Mouse (Mus musculus): ENCODE data around the gene Tmem198b.
"Not testable (repeated sequence)": the region's sequence is repeated elsewhere in the genome, so short reads cannot be mapped to it uniquely, and the experiment has no call there.

Tmem198b gene

DNA sequence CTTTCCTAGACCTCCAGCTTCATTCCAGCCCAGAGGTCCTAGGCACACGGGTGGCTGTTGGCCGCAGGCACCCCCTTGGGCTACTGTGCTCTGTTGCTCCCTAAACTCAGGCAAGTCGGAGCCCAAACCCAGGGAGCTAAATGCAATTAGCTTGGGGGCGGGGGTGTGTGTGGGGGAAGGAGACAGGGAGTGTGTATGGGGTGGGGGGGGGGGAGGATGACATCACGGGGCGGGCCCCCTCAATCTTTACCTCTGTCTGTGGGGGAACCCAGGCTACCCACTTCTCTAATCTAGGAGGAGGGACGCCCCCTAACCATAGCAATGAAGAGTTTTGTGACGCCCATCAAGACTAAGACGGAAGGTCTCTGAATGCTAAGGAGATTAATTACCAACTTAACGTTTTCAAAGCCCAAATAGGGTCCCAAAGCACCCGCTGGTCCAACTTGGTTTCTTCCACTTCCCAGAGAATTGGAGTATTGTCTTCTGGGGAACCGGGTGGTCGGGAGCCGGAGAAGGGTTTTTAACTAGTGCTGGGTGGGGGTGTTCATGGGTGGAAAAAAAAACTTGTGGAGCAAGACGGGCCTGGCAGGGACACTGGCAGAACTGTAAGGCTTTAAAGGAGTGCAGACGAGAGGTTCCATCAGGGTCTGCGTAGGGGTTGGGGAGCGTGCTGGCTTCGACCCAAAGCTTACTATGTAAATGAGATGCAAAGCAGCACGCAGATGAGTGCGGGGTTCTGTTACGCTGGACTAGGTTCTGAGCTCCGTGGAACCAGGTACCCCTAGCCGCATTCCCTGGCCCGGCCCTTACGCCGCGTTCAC is at the start of gene Tmem198b:
TSS of gene Tmem198b (minus strand) at position 100 of the 821 bp plus-strand sequence.
- DNase-seq (ENCODE audit: low read depth, low spot score) = peak; percentile 74

DNA sequence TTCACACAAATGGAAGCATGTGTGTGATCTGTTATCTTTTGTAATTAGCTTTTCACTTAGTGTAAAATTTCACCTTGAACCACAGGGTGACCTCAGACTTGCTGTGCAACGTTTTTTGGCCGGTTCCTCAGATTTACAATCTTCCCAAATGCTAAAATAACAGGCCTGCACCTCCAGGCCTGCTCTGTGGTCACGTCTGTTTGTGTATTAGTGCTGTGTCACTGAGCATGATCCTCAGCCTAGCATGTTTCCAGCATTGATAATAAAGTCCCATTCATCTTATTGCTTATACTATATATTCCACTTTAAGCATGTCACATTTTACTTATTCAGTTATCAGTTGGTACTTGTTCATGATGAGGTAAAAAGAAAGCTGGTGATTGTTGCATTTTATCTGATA is 46.2 kb upstream of the Tmem198b start:
- DNase-seq (ENCODE audit: low read depth, low spot score) = no peak

DNA sequence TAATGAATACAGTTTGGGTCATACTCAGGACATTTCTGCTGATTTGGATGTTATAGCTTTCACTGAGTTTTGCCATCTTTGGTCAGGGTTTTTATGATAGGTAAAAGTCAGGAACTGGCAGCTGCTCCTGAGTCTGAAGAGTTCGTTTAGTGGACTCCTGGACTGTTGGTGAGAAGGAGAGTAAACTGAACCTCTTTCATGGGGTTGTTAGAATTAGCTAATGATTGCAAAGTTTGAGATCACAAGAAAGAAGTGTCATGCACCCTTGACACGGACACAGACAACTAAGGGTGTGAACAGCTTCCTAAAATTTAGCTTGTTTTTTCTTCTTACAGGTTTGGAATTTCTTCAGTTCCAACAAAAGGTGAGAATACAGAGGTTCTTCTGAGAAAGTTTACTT is 44.3 kb upstream of the Tmem198b start:
- no peak for DNase-seq (ENCODE audit: low read depth, low spot score)

DNA sequence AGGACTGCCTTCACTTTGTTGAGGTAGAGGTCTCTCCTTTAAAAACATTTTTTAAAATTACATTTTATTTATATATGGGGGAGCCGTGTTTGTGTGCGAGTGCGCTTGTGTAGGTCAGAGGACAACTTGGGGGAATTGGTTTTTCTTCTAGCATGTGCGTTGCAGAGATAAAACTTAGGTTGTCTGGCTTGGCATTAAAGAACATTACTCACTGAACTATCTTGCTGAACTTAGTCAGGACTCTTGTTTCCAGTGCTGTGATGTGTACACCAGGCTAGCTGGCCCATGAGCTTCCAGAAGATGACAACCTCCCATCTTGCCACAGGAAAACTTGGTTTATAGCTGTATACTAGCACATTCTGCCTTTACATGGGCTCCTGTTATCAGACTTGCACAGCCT is 42.5 kb upstream of the Tmem198b start:
- DNase-seq (ENCODE audit: low read depth, low spot score) = no peak

DNA sequence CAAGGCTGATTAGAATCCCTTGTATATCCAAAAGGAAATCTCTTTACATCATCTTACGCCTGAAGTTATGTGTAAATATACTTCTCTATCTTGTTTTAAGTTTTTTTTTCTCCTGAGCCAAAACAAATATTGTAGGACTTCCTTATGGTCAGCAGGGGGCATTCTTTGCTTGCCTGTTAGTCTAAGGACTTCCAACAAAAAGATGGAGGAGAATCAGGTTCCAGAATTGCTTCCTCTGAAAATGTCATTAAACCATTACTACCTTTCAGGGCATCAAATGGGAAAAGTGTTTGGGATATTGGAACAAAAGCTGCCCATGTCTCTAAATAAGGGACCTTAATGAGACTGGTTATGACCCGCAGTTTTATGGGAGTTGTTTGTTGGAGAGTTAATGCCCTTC is 41.3 kb upstream of the Tmem198b start:
- DNase-seq (ENCODE audit: low read depth, low spot score) = peak; percentile 57

DNA sequence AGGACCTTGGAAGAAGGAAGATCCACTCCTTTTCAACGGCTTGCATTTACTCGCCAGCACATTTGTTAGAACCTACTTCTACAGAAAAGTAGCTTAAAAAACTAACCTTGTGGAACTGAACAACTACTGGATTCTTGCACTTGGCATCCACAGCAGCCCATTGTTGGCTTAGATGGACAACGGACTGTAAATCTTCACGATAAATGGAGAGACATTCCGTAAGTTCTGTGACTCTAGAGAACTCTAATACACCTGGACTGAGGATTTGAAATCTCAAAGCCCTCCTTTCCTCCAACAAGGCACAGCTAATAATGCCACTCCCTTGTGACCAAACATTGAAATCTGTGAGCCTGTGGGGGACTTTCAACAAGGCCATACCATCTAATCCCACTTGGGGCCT is 39.1 kb upstream of the Tmem198b start:
- no peak for DNase-seq (ENCODE audit: low read depth, low spot score)

DNA sequence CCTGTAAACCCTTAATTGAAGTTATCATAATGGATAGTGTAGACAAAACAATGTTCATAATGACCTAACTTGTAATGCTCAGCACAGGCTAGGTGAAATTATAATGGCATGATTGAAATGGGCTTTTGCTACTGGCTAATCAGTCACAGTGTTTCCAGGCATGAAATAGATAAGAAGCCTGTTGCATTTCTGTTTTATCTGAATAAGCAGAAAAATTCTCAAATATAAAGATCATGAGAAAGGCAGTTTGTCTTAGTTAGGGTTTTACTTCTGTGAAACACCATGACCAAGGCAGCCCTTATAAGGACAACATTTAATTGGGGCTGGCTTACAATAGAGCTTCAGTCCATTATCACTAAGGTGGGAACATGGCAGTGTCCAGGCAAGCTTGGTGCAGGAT is 36.4 kb upstream of the Tmem198b start:
- DNase-seq (ENCODE audit: low read depth, low spot score) = no peak

DNA sequence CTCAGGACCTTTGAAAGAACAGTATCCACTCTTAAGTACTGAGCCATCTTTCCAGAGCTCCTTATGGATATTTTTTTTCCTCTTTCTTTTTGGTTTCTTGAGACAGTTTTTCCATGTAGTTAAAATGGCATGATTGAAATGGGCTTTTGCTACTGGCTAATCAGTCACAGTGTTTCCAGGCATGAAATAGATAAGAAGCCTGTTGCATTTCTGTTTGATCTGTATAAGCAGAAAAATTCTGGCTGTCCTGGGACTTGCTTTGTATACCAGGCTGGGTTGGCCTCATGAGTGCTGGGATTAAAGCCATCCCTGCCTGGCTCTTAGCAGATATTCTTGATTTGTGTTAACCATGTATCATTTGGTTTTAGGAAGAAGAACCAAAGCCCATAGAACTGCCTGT is 35.3 kb upstream of the Tmem198b start:
- DNase-seq (ENCODE audit: low read depth, low spot score) = no peak

DNA sequence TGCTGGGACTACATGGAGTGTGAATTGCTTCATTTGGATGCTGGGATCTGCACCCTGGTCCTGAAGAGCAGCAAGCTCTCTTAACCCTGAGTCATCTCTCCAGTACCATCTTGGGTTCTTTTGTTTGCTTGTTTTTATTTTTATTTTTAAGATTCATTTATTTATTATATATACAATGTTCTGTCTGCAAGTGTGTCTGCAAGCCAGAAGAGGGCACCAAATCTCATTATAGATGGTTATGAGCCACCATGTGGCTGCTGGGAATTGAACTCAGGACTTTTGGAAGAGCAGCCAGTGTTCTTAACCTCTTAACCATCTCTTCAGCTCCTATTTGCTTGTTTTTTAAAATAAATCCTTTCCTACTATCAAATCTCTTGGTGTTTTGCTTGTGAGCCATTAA is 33.2 kb upstream of the Tmem198b start:
- no peak for DNase-seq (ENCODE audit: low read depth, low spot score)

DNA sequence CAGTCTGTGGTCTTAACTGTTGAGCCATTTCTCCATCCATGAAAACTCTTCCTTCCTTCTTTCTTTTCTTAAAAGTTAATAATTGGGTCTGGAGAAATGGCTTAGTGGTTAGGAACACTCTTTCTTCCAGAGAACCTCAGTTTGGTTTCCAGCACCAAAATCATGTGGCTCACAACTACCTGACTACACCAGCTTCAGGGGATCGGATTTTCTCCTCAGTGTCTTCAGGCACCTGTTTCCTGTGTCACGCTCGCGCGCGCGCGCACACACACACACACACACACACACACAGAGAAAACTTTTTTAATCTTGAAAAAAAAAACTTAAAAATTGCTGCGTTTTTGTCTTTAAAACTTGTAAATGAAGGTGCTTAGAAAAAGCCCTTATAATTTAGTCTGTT is 19.7 kb upstream of the Tmem198b start:
- DNase-seq (ENCODE audit: low read depth, low spot score) = no peak

DNA sequence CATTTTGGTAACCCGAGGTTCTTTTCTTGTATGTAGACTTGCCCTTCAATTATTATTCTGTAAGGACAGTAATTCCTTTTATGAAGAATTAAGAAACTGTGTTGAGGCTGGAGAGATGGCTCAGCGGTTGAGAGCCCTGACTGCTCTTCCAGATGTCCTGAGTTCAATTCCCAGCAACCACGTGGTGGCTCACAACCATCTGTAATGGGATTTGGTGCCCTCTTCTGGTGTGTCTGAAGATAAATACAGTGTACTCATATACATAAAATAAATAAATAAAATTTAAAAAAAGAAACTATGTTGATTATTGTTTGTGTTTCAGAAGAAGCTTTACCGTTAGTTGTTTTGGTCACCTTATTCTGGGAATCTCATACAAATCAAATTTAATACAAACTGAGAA is 18.9 kb upstream of the Tmem198b start:
- DNase-seq (ENCODE audit: low read depth, low spot score) = not testable (repeated sequence)

DNA sequence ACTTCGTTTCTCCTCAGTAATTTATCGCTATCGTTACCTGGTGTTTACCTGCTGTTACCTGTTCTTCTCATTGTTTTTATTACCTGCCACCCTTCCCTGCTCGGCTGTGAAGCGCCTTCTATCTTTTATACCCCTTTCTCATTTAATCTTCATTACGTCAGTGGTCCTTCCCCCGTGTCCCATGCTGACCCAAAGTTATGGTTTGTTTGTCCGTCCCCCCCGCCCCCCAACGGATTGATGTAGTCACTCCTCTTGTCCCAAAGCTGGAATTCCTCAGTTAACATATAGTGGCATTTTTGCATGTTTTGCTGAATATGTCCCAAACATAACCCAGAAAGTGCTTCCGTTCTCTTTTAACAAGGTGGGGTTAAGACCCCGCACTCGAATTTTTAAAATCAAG is 18.0 kb upstream of the Tmem198b start:
- DNase-seq (ENCODE audit: low read depth, low spot score) = no peak

DNA sequence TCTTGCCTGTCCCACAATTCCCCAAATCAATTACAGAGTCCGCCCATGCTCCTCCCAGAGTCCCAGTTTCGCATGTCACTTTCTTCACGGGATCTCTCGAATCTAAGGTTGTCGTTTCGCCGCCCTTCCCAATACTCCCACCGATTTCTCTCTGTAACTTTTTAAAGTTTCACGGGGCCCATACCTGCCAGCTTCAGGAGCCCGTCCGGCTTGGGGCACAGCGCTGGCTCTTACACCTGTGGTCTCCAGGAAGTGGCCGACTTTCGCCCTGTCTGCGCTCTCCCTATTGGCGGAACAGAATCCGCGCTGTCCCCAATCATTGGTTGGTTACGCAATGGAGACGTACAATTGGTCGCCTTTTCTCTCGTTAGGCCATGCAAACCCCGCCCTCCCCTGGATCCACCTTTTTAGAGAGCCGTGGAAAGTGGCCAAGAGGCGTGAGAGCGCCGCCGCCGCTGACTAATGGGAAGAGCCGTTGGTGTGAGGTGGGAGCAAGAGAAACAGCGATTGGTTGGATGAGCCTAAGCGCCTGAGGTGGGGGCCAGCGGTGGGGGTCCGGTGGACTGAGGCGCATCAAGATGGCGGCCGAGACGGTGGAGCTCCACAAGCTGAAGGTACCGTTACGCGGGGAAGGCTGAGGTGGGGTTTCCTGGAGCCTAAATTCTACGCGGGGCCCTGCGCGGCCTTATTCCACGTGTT is 17.3 kb upstream of the Tmem198b start, which contains the start of gene Ormdl2:
TSS of gene Ormdl2 (minus strand) at position 288 of the 699 bp plus-strand sequence.
- DNase-seq (ENCODE audit: low read depth, low spot score) = peak; percentile 99

DNA sequence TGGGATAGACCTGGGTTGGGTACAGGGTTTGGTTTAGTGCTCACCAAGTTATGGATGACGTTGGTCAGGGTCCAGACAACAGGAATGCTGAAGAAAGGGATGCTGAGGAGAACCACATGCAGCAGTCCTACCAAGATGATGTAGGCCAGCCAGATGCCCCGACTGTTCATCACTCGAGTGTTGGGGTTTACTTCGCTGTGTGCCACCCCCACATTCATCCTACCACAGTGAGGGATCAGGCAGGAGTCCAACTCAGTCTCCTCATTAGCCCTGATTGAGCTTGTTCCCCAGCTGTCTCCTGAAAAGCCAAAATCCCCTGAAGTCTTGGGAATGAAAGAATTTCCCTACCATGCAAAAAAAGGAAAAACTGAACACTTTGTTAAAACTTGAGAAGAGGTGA is 16.0 kb upstream of the Tmem198b start:
- DNase-seq (ENCODE audit: low read depth, low spot score) = no peak

DNA sequence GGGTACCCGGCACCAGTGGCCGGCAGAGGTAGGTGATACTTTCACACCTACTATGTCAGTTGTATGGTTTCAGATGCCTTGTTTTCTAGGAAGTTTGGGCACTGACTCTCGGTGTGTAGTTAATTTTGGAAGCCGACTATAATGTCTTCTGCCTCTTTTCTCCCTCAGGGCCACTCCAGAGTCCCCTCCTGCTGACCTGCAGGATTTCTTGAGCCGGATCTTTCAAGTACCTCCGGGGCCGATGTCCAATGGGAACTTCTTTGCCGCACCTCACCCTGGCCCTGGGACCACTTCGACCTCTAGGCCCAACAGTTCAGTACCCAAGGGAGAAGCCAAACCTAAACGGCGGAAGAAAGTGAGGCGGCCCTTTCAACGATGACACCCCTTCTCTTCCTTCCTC is 12.9 kb upstream of the Tmem198b start, which contains the start of gene Sarnp:
TSS of gene Sarnp (plus strand) at position 301 of the 400 bp plus-strand sequence.
- no peak for DNase-seq (ENCODE audit: low read depth, low spot score)

DNA sequence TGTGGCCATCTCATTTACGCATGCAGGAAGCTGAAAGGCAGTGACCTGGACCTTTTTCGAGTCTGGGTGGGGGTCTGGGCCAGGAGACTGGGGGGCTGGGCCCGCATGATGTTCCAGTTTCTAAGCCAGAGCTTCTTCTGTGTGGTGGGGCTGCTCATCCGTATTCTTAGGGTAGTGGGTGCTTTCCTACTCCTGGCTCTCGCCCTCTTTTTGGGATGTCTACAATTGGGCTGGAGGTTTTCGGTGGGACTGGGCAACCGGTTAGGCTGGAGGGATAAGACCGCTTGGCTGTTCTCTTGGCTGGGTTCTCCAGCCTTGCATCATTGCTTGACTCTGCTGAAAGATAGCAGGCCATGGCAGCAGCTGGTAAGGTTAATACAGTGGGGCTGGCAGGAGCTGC is 2.8 kb upstream of the Tmem198b start:
- no peak for DNase-seq (ENCODE audit: low read depth, low spot score)

DNA sequence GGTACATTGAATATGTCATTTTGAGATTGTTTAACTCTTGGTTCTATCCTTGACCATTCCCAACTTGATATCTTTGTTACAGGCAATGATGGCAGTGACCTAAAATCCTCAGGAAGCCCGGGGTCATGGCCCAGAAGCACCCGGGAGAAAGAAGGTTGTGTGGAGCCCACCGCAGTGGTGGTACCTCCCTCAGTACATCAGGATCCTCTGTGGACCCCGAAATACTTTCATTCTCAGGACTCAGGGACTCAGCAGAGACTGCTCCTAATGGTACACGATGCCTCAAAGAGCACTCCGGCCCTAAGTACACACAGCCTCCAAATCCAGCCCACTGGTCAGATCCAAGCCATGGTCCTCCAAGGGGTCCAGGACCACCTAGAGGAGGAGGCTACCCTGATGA is 1.9 kb upstream of the Tmem198b start:
- DNase-seq (ENCODE audit: low read depth, low spot score) = no peak

DNA sequence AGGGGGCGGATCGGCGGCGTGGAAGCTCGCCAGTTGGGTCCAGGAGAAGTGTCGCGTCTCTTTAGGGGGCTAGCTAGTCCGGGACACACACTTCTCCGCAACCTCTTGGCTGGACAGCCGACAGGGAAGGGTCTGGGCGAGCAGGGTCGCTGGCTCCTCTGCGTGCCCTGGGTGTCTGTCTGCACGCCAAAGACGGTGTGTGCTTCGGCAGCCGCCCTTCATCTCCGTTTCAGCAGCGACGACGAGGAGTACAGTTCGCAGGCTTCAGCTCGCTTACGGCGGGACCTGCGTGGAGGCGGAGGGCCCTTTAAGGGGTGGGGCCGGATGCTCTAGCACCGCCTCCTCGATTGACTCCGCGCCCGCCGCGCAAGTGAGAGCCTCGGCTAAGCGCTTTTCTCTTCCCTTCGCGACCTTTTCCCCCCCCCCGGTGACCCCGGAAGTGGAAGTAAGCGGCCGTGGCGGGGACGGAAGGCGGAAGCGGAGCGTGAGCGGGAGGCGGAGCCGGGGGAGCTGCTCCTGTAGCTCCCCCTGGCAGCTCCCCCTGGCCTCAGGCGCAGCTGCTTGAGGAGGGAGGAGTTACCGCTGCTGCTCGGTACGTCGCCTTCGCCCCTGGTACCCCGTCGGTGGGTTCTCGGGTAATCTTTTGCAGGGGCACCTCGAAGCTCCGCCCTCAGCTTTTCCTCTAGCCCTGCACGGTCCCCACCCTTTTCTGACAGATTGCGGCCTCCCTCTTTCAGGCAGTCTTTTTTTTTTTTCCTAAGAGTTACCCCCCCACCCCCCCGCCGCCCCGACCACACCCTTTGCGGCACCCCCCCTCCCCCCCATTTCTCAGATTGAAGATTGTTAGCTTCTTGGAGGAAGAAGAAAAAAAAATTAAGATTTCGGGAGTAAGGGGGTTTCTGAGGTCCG is 1.2 kb upstream of the Tmem198b start:
- DNase-seq (ENCODE audit: low read depth, low spot score) = peak; percentile 96

DNA sequence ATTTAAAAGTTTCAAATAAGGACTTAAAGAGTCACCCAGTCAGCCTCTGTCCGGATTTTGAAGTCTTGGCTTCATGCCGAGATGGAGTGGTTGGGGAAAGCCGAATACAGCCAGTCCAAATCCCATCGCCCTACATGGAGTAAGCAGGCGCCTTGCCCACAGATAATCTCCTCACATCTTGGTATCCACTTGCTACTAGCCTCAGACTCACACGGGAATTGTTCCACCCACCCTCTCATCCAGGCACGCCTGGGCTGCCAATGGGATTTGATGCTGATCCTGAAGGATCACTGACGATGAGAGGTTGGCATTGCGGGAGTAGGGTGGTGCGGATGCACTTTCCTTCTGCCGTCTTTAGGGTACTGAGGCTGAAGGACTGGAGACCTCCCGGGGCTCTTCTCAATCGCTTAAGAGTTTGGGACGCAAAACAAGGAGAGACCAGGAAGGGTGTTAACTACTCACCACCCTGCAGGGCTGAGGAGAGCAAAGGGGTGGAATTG is 349 bp downstream of the Tmem198b start, which contains the start of gene Dnajc14:
TSS of gene Dnajc14 (plus strand) at position 292 of the 500 bp plus-strand sequence.
- DNase-seq (ENCODE audit: low read depth, low spot score) = peak; percentile 29

DNA sequence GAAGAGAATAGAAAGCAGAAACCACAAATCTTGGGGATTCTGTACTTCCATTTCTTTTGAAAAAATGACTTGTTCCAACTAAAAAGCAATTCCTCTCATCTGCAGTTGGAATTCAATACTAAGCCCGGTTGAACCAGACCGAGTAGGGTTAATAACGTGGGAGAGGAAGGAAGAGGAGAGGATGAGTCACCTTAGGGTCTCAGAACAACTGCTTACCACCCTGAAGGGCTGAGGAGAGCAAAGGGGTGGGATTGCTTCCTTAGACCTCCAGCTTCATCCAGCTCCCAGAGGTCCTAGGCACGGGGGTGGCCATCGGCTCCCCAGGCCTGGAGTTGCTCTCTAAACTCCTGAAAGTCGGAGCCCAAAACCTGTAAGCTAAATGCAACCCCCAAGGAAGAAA is 809 bp downstream of the Tmem198b start:
- DNase-seq (ENCODE audit: low read depth, low spot score) = no peak

DNA sequence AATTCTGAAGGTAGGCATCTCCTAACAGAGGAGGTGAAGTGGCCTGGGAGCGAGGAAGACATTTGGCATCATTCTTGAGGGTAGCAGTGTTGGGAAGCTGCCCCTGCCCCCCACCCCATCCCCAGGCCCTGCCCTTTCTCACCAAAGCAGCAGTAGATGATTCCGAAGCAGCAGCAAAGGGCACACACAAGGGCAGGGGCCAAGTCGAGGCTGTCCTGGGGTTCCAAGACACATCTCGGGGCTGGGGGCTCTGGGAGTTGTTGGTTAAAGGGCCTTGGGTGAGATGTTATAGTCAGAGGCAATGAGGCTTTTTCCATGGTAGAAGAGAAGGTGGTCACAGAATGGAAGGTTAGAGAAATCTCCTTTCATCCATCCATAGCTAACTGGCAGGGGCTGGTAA is 1.2 kb downstream of the Tmem198b start:
- no peak for DNase-seq (ENCODE audit: low read depth, low spot score)

Measured in forelimb bud, embryonic 11.5 days (tissue).